Mouse (Mus musculus): ENCODE results near the gene Hnrnph1. TPM values are rescaled to one million over a fixed set of nuclear protein-coding genes. Genes with fewer than 3 reads are reported as not detected.

Gene Hnrnph1
- total RNA-seq, 2 experiments from 2014 or later: 201 to 225 TPM

Small RNA genes within 50 kb of the gene (microRNA-seq; reads per million reads assigned to microRNA genes)
- gene Mir804: 0 reads per million in 2 experiments

Other genes starting within 250 kb of the Hnrnph1 start
- gene Tbc1d9b, start 245.6 kb upstream of the Hnrnph1 start, total RNA-seq (2021): 100 to 1,000 TPM in 1 of 2 experiments, 10 to 100 TPM in 1; 90.3 to 103 TPM
- 10 to 100 TPM; 15.1 to 18.1 TPM for gene Mrnip, start 202.5 kb upstream of the Hnrnph1 start, total RNA-seq (2021)
- 100 to 1,000 TPM; 394 to 430 TPM for gene Sqstm1, start 166.2 kb upstream of the Hnrnph1 start, total RNA-seq (2021)
- gene Mgat4b, start 166.1 kb upstream of the Hnrnph1 start, total RNA-seq (2021): 100 to 1,000 TPM in 1 of 2 experiments, 10 to 100 TPM in 1; 97.3 to 100 TPM
- 10 to 100 TPM; 11.4 to 11.6 TPM for gene Ltc4s, start 138.4 kb upstream of the Hnrnph1 start, total RNA-seq (2021)
- 1 to 10 TPM; 8.8 to 8.9 TPM for gene Maml1, start 84.7 kb upstream of the Hnrnph1 start, total RNA-seq (2021)
- 100 to 1,000 TPM; 404 to 407 TPM for gene Canx, start 51.3 kb upstream of the Hnrnph1 start, total RNA-seq (2021)
- gene Cby3, start 22.5 kb upstream of the Hnrnph1 start, total RNA-seq (2021): not detected
- 10 to 100 TPM; 25.5 to 25.8 TPM for gene Rufy1, start 54.1 kb downstream of the Hnrnph1 start, total RNA-seq (2021)
- 10 to 100 TPM; 12.3 to 13.2 TPM for gene Adamts2, start 225.1 kb downstream of the Hnrnph1 start, total RNA-seq (2021)